Mouse (Mus musculus) NIH3T3 (cell line): ENCODE measurements at regions not wholly inside any gene's neighbourhood (a gene's known extent, or its start where the extent isn't known, plus 50 kb on each side); places are given as distances from the start of the nearest gene placed in this dataset.
A peak's percentile ranks its signal among the peaks of the same experiment; 100 is the strongest.

Experiments
- DNase-seq: peaks from one replicate; pipeline ENCODE4 v3.0.0-alpha.2; 2012; ENCODE audit warnings: low read depth

- DNase-seq = no peak
Observed at GRCm38 (mm10) chr12:42369029-42369577, 882.9 kb upstream of the Lrrn3 start.

GRCm38 (mm10) chr12:42338996-42339680 is 852.9 kb upstream of the Lrrn3 start:
- no peak for DNase-seq

GRCm38 (mm10) chr12:42306429-42306828 is 820.2 kb upstream of the Lrrn3 start:
- DNase-seq = no peak

- no peak for DNase-seq
Observed at GRCm38 (mm10) chr12:42277241-42278032, 791.2 kb upstream of the Lrrn3 start.

- DNase-seq = no peak
Observed at GRCm38 (mm10) chr12:42250410-42250809, 764.2 kb upstream of the Lrrn3 start.

GRCm38 (mm10) chr12:42229235-42229634 is 743.0 kb upstream of the Lrrn3 start:
- DNase-seq = no peak

GRCm38 (mm10) chr12:42181646-42182045 is 695.4 kb upstream of the Lrrn3 start:
- no peak for DNase-seq

GRCm38 (mm10) chr12:42179947-42180669 is 693.9 kb upstream of the Lrrn3 start:
- DNase-seq = no peak

GRCm38 (mm10) chr12:42147971-42148370 is 661.7 kb upstream of the Lrrn3 start:
- no peak for DNase-seq

GRCm38 (mm10) chr12:42138694-42139442 is 652.6 kb upstream of the Lrrn3 start:
- no peak for DNase-seq

GRCm38 (mm10) chr12:42138177-42138576 is 651.9 kb upstream of the Lrrn3 start:
- DNase-seq = no peak

GRCm38 (mm10) chr12:42137764-42138163 is 651.5 kb upstream of the Lrrn3 start:
- DNase-seq = no peak

GRCm38 (mm10) chr12:42100189-42100588 is 614.0 kb upstream of the Lrrn3 start:
- DNase-seq = no peak

GRCm38 (mm10) chr12:42070401-42070800 is 584.2 kb upstream of the Lrrn3 start:
- no peak for DNase-seq

GRCm38 (mm10) chr12:42063745-42064144 is 577.5 kb upstream of the Lrrn3 start:
- no peak for DNase-seq

- DNase-seq = no peak
Observed at GRCm38 (mm10) chr12:42049056-42049455, 562.8 kb upstream of the Lrrn3 start.

GRCm38 (mm10) chr12:42027874-42028273 is 541.6 kb upstream of the Lrrn3 start:
- DNase-seq = peak; percentile 58

- no peak for DNase-seq
Observed at GRCm38 (mm10) chr12:42017506-42017905, 531.3 kb upstream of the Lrrn3 start.

GRCm38 (mm10) chr12:42008827-42009383 is 522.7 kb upstream of the Lrrn3 start:
- no peak for DNase-seq

GRCm38 (mm10) chr12:42006912-42007311 is 520.7 kb upstream of the Lrrn3 start:
- DNase-seq = no peak
